Mouse (Mus musculus) adrenal gland, postnatal 25 days (tissue): Measurements from ENCODE around the gene Spats1. TPM values are rescaled to one million over a fixed set of nuclear protein-coding genes. Genes with fewer than 3 reads are reported as not detected.
A peak's percentile ranks its signal among the peaks of the same experiment; 100 is the strongest.
"Not testable (repeated sequence)": the region's sequence is repeated elsewhere in the genome, so short reads cannot be mapped to it uniquely, and the experiment has no call there.

Experiments used
- DNase-seq: peaks from one replicate; pipeline ENCODE4 v3.0.0; 2021; ENCODE audit warnings: mixed read lengths
- total RNA-seq: library from RNA; stranded (reverse); gene quantifications from 2 replicates; pipeline ENCODE4 v1.2.3, GENCODE M21; 2021

Spats1 gene
- total RNA-seq, 1 experiment from 2014 or later = 0.24 TPM

- DNase-seq = peak; percentile 27
Observed at GRCm38 (mm10) chr17:45489736-45490135, 14.5 kb upstream of the Spats1 start.

GRCm38 (mm10) chr17:45488321-45489254 is 13.4 kb upstream of the Spats1 start:
- no peak for DNase-seq

GRCm38 (mm10) chr17:45487216-45487615 is 12.0 kb upstream of the Spats1 start:
- DNase-seq = no peak

GRCm38 (mm10) chr17:45485581-45485980 is 10.4 kb upstream of the Spats1 start:
- DNase-seq = no peak

- peak; percentile 30 for DNase-seq
Observed at GRCm38 (mm10) chr17:45480429-45480828, 5.2 kb upstream of the Spats1 start.

- DNase-seq = peak; percentile 82
Observed at GRCm38 (mm10) chr17:45478234-45478825, 3.1 kb upstream of the Spats1 start.

- DNase-seq = no peak
Observed at GRCm38 (mm10) chr17:45474146-45474545, 1.1 kb downstream of the Spats1 start.

- no peak for DNase-seq
Observed at GRCm38 (mm10) chr17:45473667-45474066, 1.5 kb downstream of the Spats1 start.

GRCm38 (mm10) chr17:45470726-45471125 is 4.5 kb downstream of the Spats1 start:
- DNase-seq = no peak

- DNase-seq = no peak
Observed at GRCm38 (mm10) chr17:45468302-45468701, 6.9 kb downstream of the Spats1 start.

GRCm38 (mm10) chr17:45466701-45467100 is 8.5 kb downstream of the Spats1 start:
- no peak for DNase-seq

- DNase-seq = no peak
Observed at GRCm38 (mm10) chr17:45464255-45464654, 11.0 kb downstream of the Spats1 start.

GRCm38 (mm10) chr17:45462506-45462905 is 12.7 kb downstream of the Spats1 start:
- DNase-seq = no peak

GRCm38 (mm10) chr17:45459062-45459461 is 16.2 kb downstream of the Spats1 start:
- no peak for DNase-seq

- DNase-seq = no peak
Observed at GRCm38 (mm10) chr17:45458516-45458915, 16.7 kb downstream of the Spats1 start.

- DNase-seq = no peak
Observed at GRCm38 (mm10) chr17:45457487-45457886, 17.7 kb downstream of the Spats1 start.

- no peak for DNase-seq
Observed at GRCm38 (mm10) chr17:45456260-45457152, 18.7 kb downstream of the Spats1 start.

- DNase-seq = not testable (repeated sequence)
Observed at GRCm38 (mm10) chr17:45455783-45456182, 19.4 kb downstream of the Spats1 start.

GRCm38 (mm10) chr17:45454794-45455193 is 20.4 kb downstream of the Spats1 start:
- no peak for DNase-seq

- no peak for DNase-seq
Observed at GRCm38 (mm10) chr17:45452271-45452670, 22.9 kb downstream of the Spats1 start.

GRCm38 (mm10) chr17:45450153-45450552 is 25.1 kb downstream of the Spats1 start:
- DNase-seq = no peak

GRCm38 (mm10) chr17:45449586-45449985 is 25.6 kb downstream of the Spats1 start:
- no peak for DNase-seq
